Mouse (Mus musculus) layer of hippocampus, adult 9-11 months (tissue): ENCODE results near the gene Poln.

Experiments used
- DNase-seq: peaks from one replicate; pipeline ENCODE4 v3.0.0; 2022

The Poln gene

GRCm38 (mm10) chr5:34168950-34169891, at the start of gene Poln, which contains the start of gene Haus3:
Poln (minus strand) TSS chr5:34169448.
Haus3 (minus strand) TSS chr5:34169527.
- peak; percentile 98 for DNase-seq

GRCm38 (mm10) chr5:34218672-34219071, 49.4 kb upstream of the Poln start:
- DNase-seq, result no peak

- no peak for DNase-seq
Observed at GRCm38 (mm10) chr5:34217756-34218155, 48.5 kb upstream of the Poln start.

DNA sequence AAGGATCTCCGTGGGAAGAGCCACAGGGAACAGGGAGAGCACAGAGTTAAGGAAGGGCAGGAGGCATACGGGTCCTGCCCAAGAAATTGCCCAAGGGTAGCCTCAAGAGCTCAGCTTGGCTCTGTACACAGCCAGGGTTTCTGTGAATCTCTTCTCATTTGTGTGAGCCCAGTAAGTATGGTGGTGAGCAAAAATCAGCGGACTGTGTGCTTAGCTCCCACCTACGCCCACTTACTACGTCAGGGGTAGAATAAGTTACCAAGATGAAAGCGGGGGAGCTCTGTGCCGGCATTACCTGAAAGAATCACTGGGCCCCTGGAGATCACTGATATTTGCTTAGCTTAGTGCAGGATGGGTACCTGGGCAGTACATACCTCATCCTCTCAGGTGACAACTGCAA, 46.8 kb upstream of the Poln start:
- no peak for DNase-seq

GRCm38 (mm10) chr5:34213659-34214058, 44.4 kb upstream of the Poln start:
- no peak for DNase-seq

DNA sequence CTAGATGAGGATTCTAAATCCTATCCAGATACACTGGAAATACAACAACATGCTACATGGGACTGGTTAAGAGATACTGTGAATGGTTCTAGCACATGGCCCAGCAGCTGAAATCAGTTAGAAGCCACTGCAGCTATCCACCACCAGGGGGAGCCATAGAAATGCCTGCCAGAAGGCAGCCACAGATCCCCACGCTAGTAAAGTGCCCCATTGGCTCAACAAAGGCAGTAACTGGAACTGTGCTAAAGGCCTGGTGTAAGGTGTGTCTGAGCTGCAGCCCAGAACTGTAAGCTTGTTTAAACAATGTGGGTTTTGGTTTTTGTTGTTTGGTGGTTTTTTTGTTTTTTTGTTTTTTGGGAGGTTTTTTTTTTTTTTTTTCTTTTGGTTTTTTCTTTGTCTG, 41.0 kb upstream of the Poln start:
- peak; percentile 75 for DNase-seq

DNA sequence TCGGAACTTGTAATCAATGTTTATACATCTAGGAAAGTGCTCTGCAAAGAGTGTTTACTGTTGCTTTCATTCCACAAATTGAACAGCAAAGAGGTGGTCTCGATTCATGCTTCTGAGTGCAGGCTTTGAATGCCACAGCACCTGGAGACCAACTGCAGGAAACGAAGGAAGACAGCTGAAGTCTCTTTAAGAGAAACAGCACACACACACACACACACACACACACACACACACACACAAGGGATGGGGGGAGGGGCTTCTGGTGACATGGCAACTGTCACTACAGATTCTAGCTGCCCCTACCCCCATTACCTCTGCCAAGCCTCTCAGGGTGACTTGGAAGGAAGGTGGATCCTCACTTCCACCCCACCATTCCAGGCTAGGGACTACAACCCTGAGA, 38.3 kb upstream of the Poln start:
- no peak for DNase-seq

GRCm38 (mm10) chr5:34205788-34206187, 36.5 kb upstream of the Poln start:
- no peak for DNase-seq

DNA sequence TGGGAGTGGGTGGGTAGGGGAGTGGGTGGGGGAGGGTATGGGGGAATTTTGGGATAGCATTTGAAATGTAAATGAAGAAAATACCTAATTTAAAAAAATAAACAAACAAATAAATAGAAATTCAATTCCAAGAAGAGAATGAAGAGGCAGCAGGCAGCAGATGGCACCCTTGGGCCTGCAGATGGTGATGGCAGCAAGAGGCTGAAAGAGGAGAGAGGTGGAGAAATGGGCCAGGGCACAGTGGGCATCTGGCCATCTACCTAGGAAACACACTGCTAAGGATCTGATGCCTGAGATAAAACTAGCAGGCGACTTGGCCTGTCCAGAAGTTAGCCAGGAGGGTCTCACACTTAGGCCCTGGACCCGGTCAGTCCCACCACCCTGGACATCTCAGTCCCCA, 35.7 kb upstream of the Poln start:
- DNase-seq, result no peak

- DNase-seq, result no peak
Observed at GRCm38 (mm10) chr5:34202006-34202405, 32.8 kb upstream of the Poln start.

DNA sequence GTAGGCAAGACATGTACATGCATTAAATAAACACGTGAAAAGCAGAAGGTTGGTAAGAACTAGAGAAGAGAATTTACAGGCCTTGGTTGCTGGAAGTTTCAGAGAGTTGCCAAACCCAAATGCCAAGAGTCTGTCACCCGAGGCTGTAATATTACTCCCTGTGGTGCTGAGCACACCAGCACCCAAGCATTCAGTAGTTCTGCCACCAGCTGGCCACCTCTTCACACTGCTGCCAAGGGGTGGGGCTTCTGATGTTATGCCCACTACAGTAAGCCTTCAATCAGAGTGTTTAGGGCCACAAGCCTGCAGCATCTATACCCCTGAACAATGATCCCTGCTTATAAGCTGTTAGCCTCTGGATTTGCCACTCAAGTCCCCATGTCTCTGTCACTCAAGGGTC, 32.1 kb upstream of the Poln start:
- no peak for DNase-seq

GRCm38 (mm10) chr5:34198615-34199014, 29.4 kb upstream of the Poln start:
- DNase-seq, result no peak

- peak; percentile 79 for DNase-seq
Observed at GRCm38 (mm10) chr5:34197243-34197642, 28.0 kb upstream of the Poln start.

DNA sequence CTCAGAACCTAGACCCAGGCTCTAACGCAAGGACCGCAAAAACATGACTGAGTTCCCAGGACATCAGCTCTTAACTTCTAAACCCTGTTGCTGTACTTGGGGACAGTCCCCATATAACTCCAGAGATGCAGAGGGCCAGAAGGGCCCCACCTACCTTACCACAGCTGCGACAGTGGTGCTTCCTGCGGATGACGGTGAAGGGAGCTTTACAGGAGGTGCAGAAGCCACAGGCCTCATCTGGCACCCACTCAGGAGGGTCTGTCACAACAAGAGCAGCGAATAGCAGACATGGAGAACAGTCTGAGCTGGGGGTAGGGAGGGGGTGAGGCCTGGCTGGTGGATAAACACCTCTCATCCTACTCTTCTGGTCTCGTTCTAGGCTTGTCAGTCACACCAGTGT, 27.2 kb upstream of the Poln start:
- no peak for DNase-seq

DNA sequence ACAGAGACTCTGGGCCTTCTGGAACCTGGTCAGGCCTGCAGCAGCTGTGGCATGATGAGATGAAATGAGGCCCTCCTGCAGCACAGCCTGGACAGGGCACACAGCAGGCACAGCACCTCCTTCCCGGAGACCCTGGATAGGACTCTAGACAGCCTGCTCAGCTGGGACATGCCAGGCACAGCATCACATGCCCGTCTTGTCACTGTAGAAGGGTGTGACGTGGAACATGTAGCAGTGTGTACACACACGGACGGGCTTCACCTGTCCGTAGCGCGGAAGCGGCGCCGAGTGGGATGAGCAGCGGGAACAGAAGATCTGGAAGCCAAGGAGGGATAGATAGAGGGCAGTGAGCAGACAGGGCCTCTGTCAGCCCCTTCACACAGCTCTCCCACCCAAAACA, 26.5 kb upstream of the Poln start:
- no peak for DNase-seq

DNA sequence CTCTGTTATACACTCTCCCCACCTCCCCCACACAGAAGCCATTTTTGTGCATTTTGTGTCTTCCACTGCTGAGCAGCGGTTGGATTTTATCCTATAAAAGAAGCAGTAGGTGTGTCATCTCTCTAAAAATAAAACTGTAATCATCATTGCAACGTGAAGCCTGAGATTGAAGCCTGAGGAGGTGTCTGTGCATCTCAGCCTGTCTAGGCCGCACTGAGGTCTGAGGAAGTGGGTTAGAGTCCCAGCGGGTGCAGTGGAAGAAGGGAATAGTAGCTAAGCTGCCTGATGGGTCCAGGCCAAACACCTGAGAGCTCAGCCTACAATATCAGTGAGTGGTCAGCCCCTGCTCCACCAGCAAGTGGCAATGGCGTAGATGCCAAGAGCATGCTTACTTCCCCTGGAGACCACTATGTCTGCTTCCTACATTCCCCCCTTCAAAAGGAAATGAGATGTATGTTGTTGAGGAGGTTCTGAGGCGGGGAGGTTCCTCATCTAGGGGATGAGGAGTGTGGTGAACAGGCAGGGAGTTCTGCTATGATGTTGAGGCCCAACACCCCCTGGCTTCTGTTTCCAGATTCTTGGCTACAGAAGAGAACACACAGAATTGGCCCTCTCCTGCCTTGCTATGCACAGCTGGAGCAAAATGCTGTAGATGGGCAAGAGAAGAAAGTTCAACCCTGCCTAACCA, 25.9 kb upstream of the Poln start:
- no peak for DNase-seq

DNA sequence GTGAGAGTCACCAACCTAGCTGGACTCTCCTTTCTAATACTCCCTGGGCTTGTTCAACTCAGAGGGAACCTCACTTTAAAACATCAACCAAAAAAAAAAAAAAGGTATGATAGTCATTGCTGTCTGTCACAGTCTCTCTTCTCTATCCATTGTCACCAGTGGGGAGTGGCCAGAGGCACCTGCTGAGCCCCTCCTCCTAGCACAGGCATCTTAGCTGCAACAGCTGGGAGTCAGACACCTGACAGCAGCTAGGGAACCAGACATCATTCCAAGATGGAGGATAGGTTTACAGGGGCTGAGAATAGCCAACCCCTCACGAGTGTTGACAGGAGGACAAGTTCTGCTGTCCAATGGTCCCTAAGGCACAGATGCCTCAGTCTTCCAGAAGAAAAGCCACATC, 25.2 kb upstream of the Poln start:
- no peak for DNase-seq

DNA sequence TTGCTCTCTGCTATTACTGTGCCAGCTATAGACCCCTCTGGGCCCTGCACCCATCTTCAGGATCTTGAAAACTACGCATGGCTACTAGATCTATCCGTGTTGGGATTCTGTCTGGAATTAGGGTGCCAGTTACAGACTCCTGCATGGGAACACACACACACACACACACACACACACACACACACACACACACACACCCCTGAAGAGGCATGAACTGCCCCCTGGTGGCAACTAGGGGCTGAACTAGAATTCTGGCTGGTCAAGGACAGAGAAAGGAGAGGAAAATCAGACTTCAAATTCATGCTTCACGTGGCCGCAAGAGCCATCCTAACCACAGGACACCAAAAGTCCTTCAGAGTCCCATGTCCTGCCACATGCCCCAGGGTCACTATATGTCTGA, 22.6 kb upstream of the Poln start:
- no peak for DNase-seq

GRCm38 (mm10) chr5:34191021-34191420, 21.8 kb upstream of the Poln start:
- DNase-seq, result peak; percentile 78

- no peak for DNase-seq
Observed at GRCm38 (mm10) chr5:34189521-34189920, 20.3 kb upstream of the Poln start.

GRCm38 (mm10) chr5:34188856-34189255, 19.6 kb upstream of the Poln start:
- DNase-seq, result no peak

- peak; percentile 100 for DNase-seq
Observed at GRCm38 (mm10) chr5:34187601-34188316, 18.5 kb upstream of the Poln start, which contains the start of gene Mxd4. Mxd4 (minus strand) TSS chr5:34187720.

GRCm38 (mm10) chr5:34186961-34187391, 17.7 kb upstream of the Poln start:
- no peak for DNase-seq
